Mouse (Mus musculus) gonadal fat pad, adult 2 months (tissue): ENCODE data around the gene Tex33. TPM values are rescaled to one million over a fixed set of nuclear protein-coding genes. Genes with fewer than 3 reads are reported as not detected.

Source experiments
- DNase-seq: peaks from one replicate; pipeline ENCODE4 v3.0.0-alpha.2; 2012; ENCODE audit warnings: low read depth
- polyA plus RNA-seq: library from polyadenylated mRNA; depleted of rRNA; stranded (reverse); fragments of >200 nt; gene quantifications from 2 replicates; pipeline ENCODE4 v1.2.3, GENCODE M21; 2012

Gene Tex33
- polyA plus RNA-seq, 1 experiment = 1.1 TPM

- DNase-seq = no peak
Measured at GRCm38 (mm10) chr15:78416937-78417336, 21.2 kb upstream of the Tex33 start.

- DNase-seq = peak; percentile 95
Measured at GRCm38 (mm10) chr15:78414157-78414556, 18.4 kb upstream of the Tex33 start.

DNA sequence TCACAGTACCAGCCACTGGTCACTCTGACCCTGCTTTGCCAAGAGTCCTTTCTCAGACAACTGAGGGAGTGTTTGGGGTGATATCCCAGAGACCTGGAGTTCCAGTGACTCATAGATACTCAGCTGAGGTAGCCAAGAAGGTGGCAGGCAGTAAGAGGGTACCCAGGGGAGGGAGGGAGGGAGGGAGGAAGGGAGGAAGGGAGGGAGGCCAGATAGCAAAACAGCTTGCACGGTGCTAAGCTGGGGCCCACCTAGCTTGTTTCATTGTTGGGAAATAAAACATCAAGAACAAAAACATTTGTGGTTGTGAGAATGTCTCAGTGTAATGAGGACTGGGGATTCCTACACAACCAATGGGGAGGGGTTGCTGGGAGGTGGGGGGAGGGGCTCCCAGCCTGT is 18.0 kb upstream of the Tex33 start:
- DNase-seq = no peak

DNA sequence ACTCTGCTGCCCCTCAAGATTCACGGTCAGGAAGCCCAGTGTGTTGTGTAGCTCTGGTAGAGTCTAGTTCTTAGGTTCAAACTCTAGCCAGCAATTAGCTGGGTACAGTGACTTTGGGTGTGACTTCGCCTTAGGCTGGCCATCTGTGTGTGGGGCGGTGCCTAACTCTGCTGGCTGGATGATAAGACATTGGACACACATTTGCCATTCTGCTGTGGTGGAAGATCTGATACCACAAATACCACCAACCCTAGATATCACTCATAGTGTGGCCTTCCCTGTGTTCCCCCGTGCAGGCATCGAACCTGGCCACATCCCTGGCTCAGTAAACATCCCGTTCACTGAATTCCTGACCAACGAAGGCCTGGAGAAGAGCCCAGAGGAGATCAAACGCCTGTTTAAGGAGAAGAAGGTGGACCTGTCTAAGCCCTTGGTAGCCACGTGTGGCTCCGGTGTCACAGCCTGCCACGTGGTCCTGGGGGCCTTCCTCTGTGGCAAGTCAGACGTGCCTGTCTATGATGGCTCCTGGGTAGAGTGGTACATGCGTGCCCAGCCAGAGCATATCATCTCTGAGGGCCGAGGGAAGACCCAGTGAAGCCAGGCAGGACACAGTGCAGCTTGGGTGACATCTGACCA is 17.5 kb upstream of the Tex33 start:
- no peak for DNase-seq

DNA sequence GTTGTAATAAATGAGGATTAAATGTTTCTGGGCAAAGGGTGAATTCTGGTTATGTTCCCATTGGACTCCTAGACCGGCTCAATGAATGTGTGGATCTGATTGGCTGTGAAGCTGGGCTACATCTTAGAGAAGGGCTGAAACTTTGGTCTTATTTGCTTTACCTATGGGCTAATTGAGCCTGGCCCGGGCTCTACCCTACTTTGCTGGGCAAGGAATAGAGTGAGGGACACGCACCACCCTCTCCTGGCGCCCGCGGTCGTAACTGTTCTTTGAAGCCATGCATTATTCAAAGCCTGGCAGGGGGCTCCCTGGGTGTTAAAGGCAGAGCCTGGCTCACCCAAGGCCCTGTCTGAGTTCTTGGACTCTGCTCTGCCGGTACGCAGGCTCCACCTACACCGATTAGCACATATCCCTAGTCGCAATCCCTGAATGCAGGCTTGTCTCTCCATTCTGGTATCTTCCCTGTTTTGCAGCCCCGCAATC is 13.9 kb upstream of the Tex33 start:
- DNase-seq = no peak

- no peak for DNase-seq
Measured at GRCm38 (mm10) chr15:78406293-78406934, 10.7 kb upstream of the Tex33 start, which contains the start of gene Mpst. Gene Mpst (plus strand): TSS chr15:78406416.

- no peak for DNase-seq
Measured at GRCm38 (mm10) chr15:78405517-78406211, 10.0 kb upstream of the Tex33 start, which contains the start of gene Tst. Gene Tst (minus strand): TSS chr15:78405907.

DNA sequence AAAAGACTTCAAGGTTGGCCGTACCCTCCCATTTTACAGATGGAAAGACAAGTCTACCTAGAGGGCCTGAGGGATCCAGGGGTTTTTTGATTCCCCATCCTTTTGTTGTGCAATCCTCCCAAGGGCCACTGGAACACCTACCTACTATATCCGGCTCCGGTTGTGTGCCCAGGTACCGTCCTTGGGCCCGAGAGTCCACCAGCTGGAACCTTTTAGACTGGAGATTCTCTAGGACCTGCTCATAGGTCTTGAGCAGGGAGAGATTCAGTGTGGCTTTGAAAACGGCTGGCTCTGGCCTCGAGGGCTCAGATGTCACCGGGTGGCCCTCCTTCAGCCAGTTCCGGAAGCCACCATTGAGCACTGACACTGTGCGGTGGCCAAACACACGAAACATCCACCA is 9.4 kb upstream of the Tex33 start:
- no peak for DNase-seq

GRCm38 (mm10) chr15:78403896-78404295 is 8.2 kb upstream of the Tex33 start:
- no peak for DNase-seq

GRCm38 (mm10) chr15:78403301-78403741 is 7.6 kb upstream of the Tex33 start:
- no peak for DNase-seq

DNA sequence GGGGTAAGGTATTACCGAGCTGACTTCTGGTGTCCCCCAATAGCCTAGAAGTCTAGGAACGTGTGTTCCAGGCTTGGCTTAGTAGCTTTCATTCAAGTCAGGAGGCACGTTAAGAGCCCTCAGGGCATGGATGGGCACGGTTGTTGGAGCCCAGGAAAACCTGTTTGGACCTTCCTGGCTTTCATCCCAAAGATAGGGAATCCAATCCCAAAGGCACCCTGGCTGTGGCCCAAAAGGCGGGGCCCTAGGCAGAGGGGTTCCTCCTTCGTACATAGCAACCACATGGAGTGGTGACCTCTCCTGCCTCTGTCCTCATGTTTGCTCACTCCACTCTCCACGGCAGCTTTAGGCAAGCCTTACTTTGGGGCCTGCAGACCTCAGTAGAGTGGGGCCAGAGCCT is 6.7 kb upstream of the Tex33 start:
- no peak for DNase-seq

GRCm38 (mm10) chr15:78401921-78402320 is 6.2 kb upstream of the Tex33 start:
- DNase-seq = no peak

DNA sequence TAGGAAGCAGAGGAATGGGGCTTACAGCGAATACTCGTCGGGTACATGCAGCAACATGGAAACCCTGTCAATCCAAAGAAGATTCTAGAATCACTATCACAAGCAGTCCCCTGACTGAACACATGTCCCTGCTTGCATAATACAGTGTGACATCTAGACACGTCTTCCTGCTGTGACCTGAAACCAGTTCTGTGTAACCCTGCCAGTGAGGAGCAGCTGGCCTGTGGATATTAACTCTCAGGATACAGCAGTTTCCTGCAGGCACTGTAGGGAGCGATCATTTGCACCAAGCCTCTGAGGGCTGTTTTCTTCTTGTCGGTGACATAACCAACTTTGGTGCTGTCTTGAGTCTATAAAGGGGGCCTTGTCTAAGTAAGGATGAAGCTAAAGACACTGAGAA is 5.6 kb upstream of the Tex33 start:
- no peak for DNase-seq

GRCm38 (mm10) chr15:78390855-78391254 is 4.9 kb downstream of the Tex33 start:
- no peak for DNase-seq

DNA sequence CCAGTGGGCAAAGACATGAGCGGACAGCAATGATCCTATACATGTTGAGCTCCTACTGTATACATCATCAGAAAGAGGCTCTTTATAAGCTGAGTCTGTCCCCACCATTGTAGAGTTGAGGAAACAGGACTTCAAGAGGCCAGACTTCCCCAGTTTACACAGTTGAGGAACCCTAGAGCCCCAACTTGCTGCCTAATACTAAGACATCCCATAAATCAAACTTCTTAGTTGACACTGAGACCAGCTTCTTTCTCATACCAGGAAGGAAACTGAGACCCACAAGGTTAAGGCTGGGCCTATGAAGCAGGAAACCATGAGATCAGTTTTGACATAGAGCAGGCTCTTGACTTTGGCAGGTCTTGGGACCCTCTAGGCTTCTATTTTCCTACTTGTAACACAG is 10.1 kb downstream of the Tex33 start:
- DNase-seq = no peak

GRCm38 (mm10) chr15:78384220-78385116 is 11.2 kb downstream of the Tex33 start:
- no peak for DNase-seq

DNA sequence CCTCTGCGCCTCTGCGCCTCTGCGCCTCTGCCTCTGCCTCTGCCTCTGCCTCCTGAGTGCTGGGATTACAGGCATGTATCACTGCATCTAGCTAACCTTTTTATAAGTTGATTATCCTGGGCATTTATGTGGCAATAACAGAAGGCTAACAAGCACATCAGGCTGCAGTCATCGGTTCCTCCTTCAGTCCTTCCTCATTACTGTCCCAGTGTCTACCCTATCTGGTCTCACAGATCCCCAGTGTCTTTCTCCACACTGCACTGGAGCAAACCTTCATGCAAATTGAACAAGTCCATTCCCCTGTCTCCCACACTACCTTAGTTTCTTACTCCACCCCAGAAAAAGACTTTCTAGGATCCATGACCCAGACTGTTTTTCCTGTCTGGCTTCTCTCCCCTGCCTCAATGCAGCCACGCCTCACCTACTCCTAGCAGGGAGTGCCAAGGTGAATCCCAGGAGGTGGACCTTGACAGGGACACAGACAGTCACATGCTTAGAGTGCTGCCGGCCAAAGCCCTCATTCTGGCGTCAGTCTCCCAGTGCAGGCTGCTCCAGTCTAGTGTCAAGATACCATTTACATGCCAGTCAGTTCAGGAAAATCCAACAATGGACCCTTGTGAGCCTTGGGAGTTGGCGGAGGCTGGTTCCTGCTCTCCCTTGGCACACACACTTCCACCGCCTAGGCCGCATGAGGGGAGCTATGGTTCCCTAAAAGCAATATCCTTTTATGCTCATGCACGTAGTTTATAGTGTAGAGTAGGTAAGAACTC is 12.1 kb downstream of the Tex33 start:
- DNase-seq = no peak

- no peak for DNase-seq
Measured at GRCm38 (mm10) chr15:78382115-78382514, 13.6 kb downstream of the Tex33 start.

DNA sequence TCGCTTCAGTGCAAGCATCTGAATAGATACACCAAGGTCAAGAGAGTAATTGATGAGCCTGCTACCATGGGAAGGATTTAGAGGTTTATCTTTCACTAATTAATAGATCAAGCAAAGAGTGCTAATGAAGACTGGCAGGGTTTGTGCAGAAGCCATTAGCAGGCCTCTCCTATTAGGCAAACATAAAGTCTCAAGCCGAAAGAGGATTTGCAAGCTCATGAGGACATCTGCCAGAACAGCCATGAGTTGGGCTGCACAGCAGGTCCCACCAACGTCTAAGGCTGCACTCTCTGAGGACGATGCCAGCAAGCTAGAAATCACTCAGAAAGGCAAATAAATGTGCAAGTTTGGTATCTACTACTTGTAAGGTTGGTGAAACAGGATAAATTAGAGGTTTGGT is 15.0 kb downstream of the Tex33 start:
- DNase-seq = no peak

DNA sequence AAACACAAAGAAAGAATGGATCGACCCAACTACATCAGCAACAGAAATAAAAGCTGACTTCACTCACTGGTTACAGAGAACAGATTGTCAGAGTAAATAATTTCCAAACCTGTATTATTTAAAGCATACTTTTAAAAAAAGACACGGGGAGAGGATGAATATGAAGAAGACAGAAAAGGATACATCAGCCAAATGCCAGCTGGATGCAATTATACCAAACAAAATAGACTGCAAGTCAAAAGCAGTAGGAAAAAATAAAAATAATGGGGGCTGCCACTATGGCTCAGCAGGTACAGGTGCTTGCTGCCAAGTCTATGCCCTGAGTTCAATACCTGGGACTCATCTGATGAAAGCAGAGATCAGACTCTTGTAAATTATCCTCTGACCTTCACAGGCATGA is 15.5 kb downstream of the Tex33 start:
- DNase-seq = no peak

DNA sequence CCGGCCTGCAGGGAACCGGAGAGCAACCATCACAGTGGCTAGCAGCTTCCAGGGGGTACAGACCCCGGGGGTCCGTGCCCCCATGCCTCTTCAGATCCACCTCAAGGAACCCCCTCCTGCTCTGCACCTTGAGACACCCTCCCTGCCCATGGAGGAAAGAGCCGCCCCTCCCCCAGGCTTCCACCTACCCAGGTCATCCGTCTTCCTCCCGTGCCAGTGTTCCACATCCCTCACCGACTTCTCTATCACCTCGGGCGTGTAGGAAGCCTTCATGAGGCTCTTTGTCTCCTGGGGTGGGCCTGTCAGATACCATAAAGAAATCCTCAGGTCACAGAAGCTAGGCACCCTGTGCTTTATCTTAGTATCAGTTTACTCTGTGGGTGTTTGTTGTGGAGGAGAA is 17.2 kb downstream of the Tex33 start:
- no peak for DNase-seq
